Mouse (Mus musculus) retina, postnatal 7 days (tissue): ENCODE data around the gene Lenep.

Experiments used
- DNase-seq: peaks from one replicate; pipeline ENCODE4 v3.0.0-alpha.2; 2012; ENCODE audit warnings: low read depth, low spot score

Gene Lenep

DNA sequence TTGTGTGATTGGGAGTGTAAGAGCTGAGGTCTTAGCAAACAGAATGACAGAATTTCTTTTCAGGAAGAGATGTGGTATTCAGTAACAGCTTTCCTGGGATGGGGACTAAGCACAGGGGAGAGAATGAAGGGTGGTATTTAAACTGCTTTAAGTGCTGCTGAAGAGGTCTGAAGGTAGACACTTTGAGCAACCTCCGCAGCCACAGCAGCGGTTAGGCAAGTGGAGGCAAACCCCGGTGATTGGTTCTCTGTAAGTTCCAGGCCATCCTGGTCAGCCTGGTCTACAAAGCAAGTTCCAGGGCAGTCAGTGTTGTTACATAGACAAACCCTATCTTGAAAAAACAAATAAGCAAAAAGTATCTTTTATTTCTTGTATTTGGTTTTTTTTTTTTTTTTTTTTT, 17.4 kb upstream of the Lenep start:
- DNase-seq: no peak

DNA sequence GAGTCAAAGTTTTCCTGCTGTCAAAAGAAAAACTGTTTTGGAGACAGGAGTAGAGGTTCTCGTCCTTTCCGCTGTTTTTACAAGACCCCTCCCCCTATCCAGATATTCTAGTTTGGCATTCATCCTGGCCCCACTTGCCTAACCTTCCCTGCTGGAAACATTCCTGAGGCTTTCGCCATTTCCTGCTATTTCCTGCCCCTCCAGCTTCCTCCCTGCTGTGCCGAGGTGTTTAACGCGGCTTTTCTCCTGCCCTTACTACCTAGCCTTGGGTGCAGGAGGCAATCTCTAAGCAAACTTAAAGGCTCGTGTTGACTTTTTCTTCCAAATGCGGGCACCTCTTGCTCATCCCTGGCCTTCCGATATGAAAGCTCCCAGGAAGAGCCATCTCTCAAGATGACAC, 17.0 kb upstream of the Lenep start:
- DNase-seq: no peak

DNA sequence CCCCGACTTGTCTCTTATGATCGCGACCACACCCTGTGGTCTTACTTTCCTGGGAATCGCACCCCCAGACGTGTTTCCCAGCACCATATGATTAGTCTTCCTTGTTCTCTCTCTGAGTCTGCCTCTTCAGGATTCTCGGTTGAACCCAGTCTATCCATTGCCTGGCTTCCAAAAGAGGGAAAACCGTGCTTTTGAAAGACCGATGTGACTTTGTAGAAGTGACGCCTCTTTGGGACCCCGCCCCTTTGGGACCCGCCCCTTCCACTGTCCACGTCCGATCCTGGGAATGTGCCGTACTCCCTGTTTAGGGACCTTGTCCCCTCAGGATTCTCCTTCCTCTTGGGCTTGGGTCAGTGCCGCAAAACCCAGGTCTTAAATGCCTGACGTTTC, 16.3 kb upstream of the Lenep start:
- no peak for DNase-seq

DNA sequence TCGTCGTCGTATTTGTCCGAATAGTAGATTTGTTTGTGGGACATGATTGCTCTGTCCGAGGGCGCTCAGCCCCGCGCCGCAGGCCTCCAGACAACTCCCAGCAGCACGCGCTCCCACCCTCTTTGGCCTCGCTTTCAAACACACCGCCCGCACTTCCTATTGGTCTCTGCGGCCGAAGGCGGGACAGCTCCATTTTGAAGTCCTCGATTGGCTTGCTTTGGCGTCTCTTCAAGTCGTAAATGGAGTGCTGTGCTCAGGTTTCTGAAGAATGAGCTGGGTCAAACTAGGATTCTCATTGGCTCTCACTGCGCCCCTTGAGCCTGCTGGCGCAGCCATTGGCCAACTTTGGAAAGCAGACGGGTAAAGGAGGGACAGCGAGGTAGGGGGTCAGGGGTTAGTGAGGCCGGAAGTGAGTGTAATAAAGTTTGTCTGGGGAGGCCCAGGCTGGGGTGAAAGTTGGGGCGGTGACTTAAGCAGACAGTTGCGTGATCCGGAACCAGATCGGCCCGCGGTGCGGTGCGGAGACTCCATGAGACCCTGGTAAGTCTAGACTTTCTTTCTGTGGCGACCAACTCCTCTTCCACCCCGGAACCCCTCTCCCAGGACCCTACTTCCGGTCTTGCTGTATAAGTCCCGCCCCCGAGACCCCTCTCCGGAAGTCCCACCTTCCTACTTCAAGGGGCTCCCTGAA, 15.7 kb upstream of the Lenep start, which contains the start of the genes Cks1b and Shc1:
Gene Cks1b, minus strand, starts transcription at position 214 of the 691 bp plus-strand sequence.
Gene Shc1, plus strand, starts transcription at position 274 of the 691 bp plus-strand sequence.
- DNase-seq: peak; percentile 93

GRCm38 (mm10) chr3:89417840-89418169, 15.2 kb upstream of the Lenep start:
- no peak for DNase-seq

GRCm38 (mm10) chr3:89417131-89417530, 14.5 kb upstream of the Lenep start:
- no peak for DNase-seq

- no peak for DNase-seq
Observed at GRCm38 (mm10) chr3:89416158-89416557, 13.6 kb upstream of the Lenep start.

DNA sequence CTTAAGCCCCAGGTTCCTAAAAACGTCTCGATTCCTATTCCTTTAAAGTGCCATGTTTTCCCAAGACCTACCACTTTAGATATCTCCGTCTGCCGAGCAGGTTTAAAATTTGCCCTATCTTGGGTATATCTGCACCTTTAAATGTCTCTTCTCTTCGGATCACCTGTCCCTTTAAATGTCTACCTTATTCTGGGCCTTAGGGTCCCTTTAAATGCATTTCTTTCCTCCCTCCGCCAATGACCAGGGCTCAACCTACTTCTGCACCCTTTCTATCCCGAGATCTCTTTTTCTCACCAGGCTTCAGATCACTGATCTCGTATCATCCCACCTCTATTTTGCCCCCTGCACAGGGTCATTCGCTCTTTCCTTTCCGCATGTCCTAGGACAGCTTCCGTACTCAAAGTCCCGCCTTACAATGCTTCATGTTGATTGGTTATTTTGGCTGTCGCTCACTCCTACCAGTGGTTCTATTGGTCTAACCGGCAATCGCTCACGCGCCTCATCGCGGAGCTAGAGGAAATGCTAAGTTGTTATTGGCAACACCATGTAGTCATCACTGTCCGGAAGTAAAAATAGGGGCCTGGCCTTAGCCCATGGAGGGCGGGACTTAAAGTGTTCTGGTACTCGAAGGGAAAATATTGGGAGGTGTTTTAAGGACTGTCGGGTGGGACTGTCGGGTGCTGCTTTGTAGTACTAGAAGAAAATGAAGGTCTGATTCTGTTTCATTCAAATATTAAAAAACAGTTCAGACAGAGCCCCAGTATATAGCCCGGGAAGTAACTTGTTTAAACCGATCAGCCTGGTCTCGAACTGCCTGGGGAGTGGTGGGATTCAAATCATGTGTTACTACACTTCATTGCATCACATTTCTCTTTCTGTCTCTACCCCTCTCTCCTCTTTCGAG, 9.1 kb upstream of the Lenep start, which contains the start of gene Flad1:
Gene Flad1, minus strand, starts transcription at position 381 of the 904 bp plus-strand sequence.
- peak; percentile 100 for DNase-seq

GRCm38 (mm10) chr3:89410864-89411263, 8.3 kb upstream of the Lenep start:
- no peak for DNase-seq

DNA sequence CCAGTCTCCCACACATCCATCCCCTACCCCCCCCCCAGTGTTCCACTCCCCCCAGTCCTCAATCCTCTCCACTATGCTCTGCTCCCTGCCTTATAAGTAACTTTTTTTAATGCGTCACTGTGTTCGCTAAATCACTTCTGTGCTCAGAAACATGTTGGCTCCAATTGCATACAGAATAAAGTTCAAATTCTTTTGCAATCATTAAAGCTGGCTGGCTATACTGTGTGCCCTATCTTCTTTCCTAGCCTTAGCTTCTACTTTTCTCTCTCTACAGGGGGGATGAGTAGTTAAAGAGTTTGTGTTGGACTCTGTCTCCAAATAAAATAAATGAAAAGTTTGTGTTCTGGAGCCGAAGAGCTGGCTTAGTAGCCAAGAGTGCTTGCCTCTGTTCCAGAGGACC, 7.1 kb upstream of the Lenep start:
- DNase-seq: no peak

GRCm38 (mm10) chr3:89408448-89408847, 5.9 kb upstream of the Lenep start:
- DNase-seq: no peak

GRCm38 (mm10) chr3:89406887-89407286, 4.3 kb upstream of the Lenep start:
- no peak for DNase-seq

- DNase-seq: no peak
Observed at GRCm38 (mm10) chr3:89401329-89401728, 1.3 kb downstream of the Lenep start.

DNA sequence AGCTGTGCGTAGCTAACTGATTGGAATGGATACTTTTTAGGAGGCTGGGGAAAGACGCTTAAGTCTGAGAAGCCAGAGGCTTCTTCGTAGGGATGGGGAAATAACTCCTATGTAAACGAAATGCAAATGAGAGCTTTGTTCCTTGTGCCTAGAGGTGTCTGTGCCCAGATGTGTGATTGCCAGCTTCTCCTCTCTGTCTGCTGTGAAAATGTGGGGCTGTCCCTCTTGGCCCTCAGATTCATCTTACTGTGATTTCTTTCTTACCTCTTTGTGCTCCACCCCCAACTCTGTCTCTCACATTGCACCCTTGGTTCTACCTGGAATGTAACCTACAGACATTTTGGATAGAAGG, 6.0 kb downstream of the Lenep start:
- no peak for DNase-seq

DNA sequence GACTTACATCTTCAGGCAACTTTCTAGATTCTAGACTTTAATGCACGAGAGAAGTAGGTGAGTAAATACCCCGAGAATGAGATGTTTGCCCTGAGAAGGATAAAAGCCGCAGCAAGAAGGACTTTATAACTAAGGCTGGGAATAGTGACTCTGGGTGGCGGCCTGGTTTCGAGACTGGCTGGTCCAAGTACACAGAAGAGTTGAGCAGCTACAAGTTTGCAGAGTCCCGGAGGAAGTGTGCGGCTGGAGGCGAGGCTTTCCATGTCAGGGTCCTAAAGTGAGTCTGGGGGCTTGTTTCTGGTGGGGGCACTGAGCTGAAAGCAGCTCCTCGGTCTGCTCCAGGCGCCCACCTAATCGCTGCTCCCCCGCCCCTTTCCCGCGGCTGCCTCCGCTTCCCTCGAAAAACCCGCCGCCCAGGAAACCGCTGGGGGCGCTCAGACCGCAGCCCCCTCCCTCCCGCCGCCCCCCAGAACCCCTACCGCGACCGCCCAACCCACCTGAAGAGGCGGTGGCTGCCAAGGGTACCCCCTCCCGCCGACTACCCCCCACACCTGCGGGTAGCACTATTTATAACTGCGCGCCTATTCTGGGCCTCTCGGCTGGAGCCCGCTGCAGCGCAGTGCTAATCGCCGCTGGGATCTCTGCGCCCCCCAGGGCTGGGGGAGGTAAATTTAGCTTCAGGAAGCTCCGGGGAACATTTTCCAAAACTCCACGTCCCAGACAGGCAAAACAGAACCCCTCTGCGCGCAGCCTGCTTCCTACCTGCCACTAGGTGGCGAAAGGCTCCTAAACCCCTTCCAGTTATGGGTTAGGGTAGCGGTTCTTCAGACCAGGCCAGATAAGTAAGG, 6.6 kb downstream of the Lenep start:
- no peak for DNase-seq

- DNase-seq: no peak
Observed at GRCm38 (mm10) chr3:89395419-89395805, 7.2 kb downstream of the Lenep start.

DNA sequence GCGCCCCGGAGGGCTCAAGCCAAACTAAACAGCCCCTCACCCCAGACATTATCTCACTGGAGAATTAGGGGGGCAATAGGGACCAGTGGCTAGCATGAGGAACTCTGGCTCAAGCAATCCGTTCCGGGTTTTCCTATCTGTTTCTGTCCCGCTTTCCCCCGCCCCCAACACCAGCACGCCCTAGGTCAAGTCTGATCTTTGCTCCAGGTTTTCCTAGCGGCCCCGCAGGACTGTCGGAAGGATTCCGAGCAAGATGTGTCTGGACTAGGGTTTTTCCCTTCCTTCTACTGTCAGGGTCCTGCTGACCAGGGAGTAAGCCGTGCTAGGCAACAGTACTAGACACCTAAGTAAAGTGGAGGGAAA, 7.7 kb downstream of the Lenep start:
- DNase-seq: peak; percentile 79

DNA sequence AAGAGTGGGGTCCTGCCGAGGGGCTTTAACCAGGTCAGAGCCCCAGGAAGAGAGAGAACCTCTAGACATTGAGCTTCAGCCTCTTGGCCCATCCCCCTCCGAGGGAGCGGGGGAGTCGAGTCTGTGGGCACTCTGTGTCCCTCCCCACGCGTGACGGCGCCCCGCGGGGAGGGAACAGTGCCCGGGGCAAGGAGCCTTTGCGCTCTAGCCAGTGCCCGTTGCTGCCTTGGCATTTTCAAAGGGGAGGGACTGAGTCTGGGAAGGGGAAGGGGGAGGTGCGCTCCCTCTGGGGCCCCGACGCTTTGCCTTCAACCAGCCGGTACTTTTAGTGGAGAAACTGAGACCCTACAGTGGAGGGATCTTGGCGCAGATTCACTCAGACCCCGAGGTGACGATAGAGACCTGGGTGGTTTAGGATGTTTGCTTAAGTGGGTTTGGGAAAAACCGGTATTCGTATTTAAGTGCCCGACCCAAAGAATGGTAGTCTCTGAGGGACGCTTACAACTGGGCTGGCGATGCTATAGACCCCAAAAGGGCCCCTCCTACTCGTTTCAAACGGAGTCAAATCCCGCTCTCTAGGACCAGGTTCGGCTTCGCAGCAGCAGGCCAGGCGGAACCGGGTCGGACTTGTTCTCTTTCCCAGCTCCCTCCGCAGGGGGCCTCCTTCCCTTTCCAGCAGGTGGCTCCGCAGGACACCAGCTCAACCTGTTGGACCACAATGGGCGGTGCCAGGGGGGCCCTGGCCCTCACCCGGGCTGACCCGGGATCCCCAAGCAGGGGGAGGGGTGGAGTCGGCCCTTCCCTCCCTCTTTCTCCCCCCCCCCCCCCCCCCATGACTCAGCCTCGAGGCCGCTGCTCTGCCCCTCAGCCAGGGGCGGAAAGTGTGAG, 8.3 kb downstream of the Lenep start, which contains the start of gene Zbtb7b:
Gene Zbtb7b, minus strand, starts transcription at position 771 of the 888 bp plus-strand sequence.
- peak; percentile 68 for DNase-seq

- peak; percentile 94 for DNase-seq
Observed at GRCm38 (mm10) chr3:89393605-89394004, 9.0 kb downstream of the Lenep start.

DNA sequence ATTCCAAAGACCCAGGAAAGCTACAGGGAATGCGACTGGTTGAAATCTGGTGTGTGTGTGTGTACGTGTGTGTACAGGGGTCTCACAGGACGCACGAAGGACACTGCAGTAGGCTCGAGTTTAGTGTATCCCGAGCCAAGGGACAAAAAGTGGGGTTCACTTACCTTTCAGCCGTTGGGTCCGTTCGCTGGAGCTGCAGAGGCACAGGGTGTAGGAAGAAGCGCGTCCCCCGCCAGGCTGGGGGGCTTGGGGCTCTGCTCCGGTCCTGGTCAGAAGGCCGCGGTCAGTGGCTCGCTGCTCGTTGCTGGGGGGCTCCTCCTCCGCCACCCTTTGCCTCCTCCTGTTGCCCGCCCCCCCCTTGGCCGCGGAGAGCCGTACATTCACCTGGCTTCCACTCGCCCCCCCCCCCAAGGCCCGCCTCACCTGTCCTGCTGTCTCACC, 9.7 kb downstream of the Lenep start:
- no peak for DNase-seq
